21 mouse cellular contexts compared by ENCODE assay signal in genomic region chr14:59395281-59395680, GRCm38 (mm10). TPM values are rescaled to one million over a fixed set of nuclear protein-coding genes. Genes with fewer than 3 reads are reported as not detected.
DNase-seq lines count a peak whose midpoint lies in the region; ATAC-seq and TF ChIP-seq lines count a peak whose summit lies in the region.
"Had no signal": no experiment of that assay in that cellular context is flagged by ENCODE, and none has a peak within 500 bp of the region (broad histone marks: within the 10 kb centered on the region; RNA-seq: fewer than 3 reads in every experiment).

TSS of gene Phf11c (minus strand) at chr14:59395381.

- H3K9ac ChIP-seq in stomach, postnatal 0 days (ENCODE audit: low read length): no peak within 1 kb of the TSS

- ATAC-seq in CD4-positive, CD25-positive, alpha-beta regulatory T cell, adult 4 months: no peak
- ATAC-seq in activated CD4-positive, CD25-positive, alpha-beta regulatory T cell, adult 4 months: no peak
- ATAC-seq in inflammation-experienced regulatory T-cells, adult 6 months: no peak
- no peak for ATAC-seq in stomach, postnatal 0 days (ENCODE audit: low FRiP score, low TSS enrichment)
- ATAC-seq in megakaryocyte progenitor cell, adult 5-6 weeks (replicated peaks; ENCODE audit: poor library complexity): no peak
- ATAC-seq: Patski had no signal

- 88% methylated on average over 3 of the region's 3 CpGs for WGBS in stomach, postnatal 0 days

- H3K4me2 ChIP-seq in stomach, postnatal 0 days (replicated peaks; ENCODE audit: low read depth): no peak within 1 kb of the TSS

- H3K9me3 ChIP-seq in stomach, postnatal 0 days (ENCODE audit: control insufficient read depth, low read length): no peaks in the 10 kb centered on the region
- H3K9me3 ChIP-seq: G1E had no signal

- no peaks in the 10 kb centered on the region for H3K36me3 ChIP-seq in stomach, postnatal 0 days (ENCODE audit: control insufficient read depth, insufficient read depth, low read length)

- no peak within 1 kb of the TSS for H3K27ac ChIP-seq in stomach, postnatal 0 days (replicated peaks)

- H3K4me3 ChIP-seq in stomach, postnatal 0 days (ENCODE audit: low read depth, low read length): no peak within 1 kb of the TSS

- TF ChIP-seq CTCF in stomach, postnatal 0 days (IDR thresholded peaks at IDR 0.05; ENCODE audit: low read depth): no peak

- DNase-seq in stomach, postnatal 0 days (ENCODE audit: low spot score): no peak
- DNase-seq in urinary bladder, postnatal 10 days (ENCODE audit: low spot score): no peak
- DNase-seq: adrenal gland, adult 2 months; adrenal gland, adult 8-10 months; adrenal gland, postnatal 10 days; adrenal gland, postnatal 14 days; adrenal gland, postnatal 25 days; adrenal gland, postnatal 36 days; B cell, adult 2 months; cerebellum, adult 11 months; cerebellum, adult 11-12 months; cerebellum, adult 18-20 months; cerebellum, adult 2 months; cerebellum, adult 8-10 months had no signal

- H3K27me3 ChIP-seq in stomach, postnatal 0 days (ENCODE audit: control insufficient read depth, insufficient read depth, low read length): no peaks in the 10 kb centered on the region
- H3K27me3 ChIP-seq: CH12.LX, Patski had no signal

- TF ChIP-seq EP300 in stomach, postnatal 0 days (optimal IDR thresholded peaks at IDR 0.05): no peak

- no peaks in the 10 kb centered on the region for H3K4me1 ChIP-seq in stomach, postnatal 0 days (replicated peaks; ENCODE audit: control insufficient read depth, insufficient read depth)

RNA-seq across cellular contexts. Expression of gene Phf11c, which starts in this region (rescaled TPM):
- 10 to 100 TPM; 25.6 TPM for polyA plus RNA-seq in CD4-positive, CD25-positive, alpha-beta regulatory T cell, adult 4 months (2017; shearing (Covaris generic))
- polyA plus RNA-seq in activated CD4-positive, CD25-positive, alpha-beta regulatory T cell, adult 4 months (2017; shearing (Covaris generic)): 10 to 100 TPM; 23.7 to 27.1 TPM
- 10 to 100 TPM; 19.5 to 21.5 (median 19.9) TPM for polyA plus RNA-seq in inflammation-experienced regulatory T-cells, adult 6 months (2017; shearing (Covaris generic))
- 0.18 and 0.30 TPM in 2 replicates for polyA plus RNA-seq in stomach, postnatal 0 days (2015; fragmentation: Nextera tagmentation; extraction: Ambion mirVana)
- total RNA-seq in megakaryocyte progenitor cell, adult 5-6 weeks (2015): 1.4 and 1.5 TPM in 2 replicates
- 1.2 and 1.4 TPM in 2 replicates for total RNA-seq in megakaryocyte progenitor cell, adult 5-6 weeks (2017)

Comparison
In these comparisons a context has a peak if more than half of its experiments do, and no peak if none do; other contexts are left out.
1. RNA of gene Phf11c (polyA plus RNA-seq): 23.7 to 27.1 TPM in activated CD4-positive, CD25-positive, alpha-beta regulatory T cell, adult 4 months, 25.6 TPM in CD4-positive, CD25-positive, alpha-beta regulatory T cell, adult 4 months and 19.5 to 21.5 TPM in inflammation-experienced regulatory T-cells, adult 6 months; 0.18 to 0.30 TPM in stomach, postnatal 0 days; every median in the first group is over 10 times any median in the second.